Mouse (Mus musculus) brain, embryonic 14.5 days (tissue): Measurements from ENCODE around the gene Clcn6.

Source experiments
- CTCF ChIP-seq: fragments of 200-500 bp; IDR thresholded peaks from 2 replicates; pipeline ENCODE4 v1.5.1; 2012; ENCODE audit warnings: inconsistent platforms, mild to moderate bottlenecking, moderate library complexity, borderline replicate concordance; ENCODE audit not compliant: insufficient read depth, insufficient read length; ENCODE audit errors: extremely low read depth
- POLR2A ChIP-seq: fragments of 200-500 bp; IDR thresholded peaks from 2 replicates; pipeline ENCODE4 v1.6.1; 2012; ENCODE audit warnings: mild to moderate bottlenecking, inconsistent platforms, borderline replicate concordance; ENCODE audit not compliant: poor library complexity, insufficient read depth, insufficient read length, severe bottlenecking; ENCODE audit errors: extremely low read depth

- no peak for TF ChIP-seq CTCF
- no peak for TF ChIP-seq POLR2A
Measured at GRCm38 (mm10) chr4:148001866-148002265, 36.8 kb downstream of the Clcn6 start.
